Mouse (Mus musculus): ENCODE results near the gene Pax6.

DNA sequence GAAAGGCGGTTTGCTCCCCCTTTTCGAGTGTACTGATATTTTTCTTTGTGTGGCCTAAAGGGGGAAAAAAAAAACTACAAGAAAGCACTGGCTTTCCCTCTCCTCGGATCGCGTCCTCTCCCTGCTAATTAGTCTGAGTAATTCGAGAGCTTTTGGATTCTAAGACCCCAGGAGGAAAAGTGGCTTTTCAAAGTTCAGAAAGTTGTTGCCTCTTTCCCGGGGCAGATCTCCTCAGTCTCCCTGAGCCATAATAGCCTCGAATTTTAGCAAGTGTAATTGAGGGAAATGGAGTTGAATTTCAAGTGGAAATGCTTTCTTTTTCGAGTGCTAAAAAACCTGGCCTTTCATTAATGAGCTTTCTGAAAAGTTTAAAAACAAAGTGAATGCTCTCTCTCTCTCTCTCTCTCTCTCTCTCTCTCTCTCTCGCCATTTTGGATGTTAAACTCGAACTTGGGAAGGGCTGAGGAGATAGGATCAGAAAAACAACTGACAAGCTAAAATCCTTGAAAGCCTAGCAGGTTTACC lies 8.3 kb downstream of the Pax6 start:
- TF ChIP-seq EP300 (IDR thresholded peaks at IDR 0.05; ENCODE audit: low read depth) (no peak), CTCF (IDR thresholded peaks at IDR 0.05; ENCODE audit: low read depth) (no peak)

Measured in heart, postnatal 0 days (tissue).